Mouse (Mus musculus) neural tube, embryonic 15.5 days (tissue): ENCODE data around the gene Maml2. TPM values are rescaled to one million over a fixed set of nuclear protein-coding genes. Genes with fewer than 3 reads are reported as not detected.
A peak's percentile ranks its signal among the peaks of the same experiment; 100 is the strongest.

Source experiments
- ATAC-seq: fragments of 200-750 bp; cut with Nextera tagmentation; 2 replicates; pipeline ENCODE4 v1.8.0; 2017; ENCODE audit warnings: mild to moderate bottlenecking, moderate TSS enrichment, moderate library complexity; ENCODE audit not compliant: low FRiP score
- H3K27ac ChIP-seq: fragments of 300-500 bp; sonication (generic); replicated peaks from 2 replicates; pipeline ENCODE4 v1.5.1; 2015; ENCODE audit warnings: mild to moderate bottlenecking, inconsistent platforms
- H3K27me3 ChIP-seq: fragments of 300-500 bp; sonication (generic); replicated peaks from 2 replicates; pipeline ENCODE4 v1.6.1; 2015; ENCODE audit warnings: inconsistent platforms
- H3K36me3 ChIP-seq: fragments of 300-500 bp; sonication (generic); 2 replicates; pipeline ENCODE4 v1.6.1; 2015; ENCODE audit warnings: inconsistent platforms
- H3K4me1 ChIP-seq: fragments of 300-500 bp; sonication (generic); 2 replicates; pipeline ENCODE4 v1.6.1; 2015; ENCODE audit warnings: inconsistent platforms
- H3K4me2 ChIP-seq: fragments of 300-500 bp; sonication (generic); 2 replicates; pipeline ENCODE4 v1.6.1; 2015; ENCODE audit warnings: inconsistent platforms, mild to moderate bottlenecking, moderate library complexity
- H3K4me3 ChIP-seq: fragments of 300-500 bp; sonication (generic); replicated peaks from 2 replicates; pipeline ENCODE4 v1.5.1; 2015; ENCODE audit warnings: mild to moderate bottlenecking, inconsistent platforms
- H3K9ac ChIP-seq: fragments of 300-500 bp; sonication (generic); replicated peaks from 2 replicates; pipeline ENCODE4 v1.6.1; 2015; ENCODE audit warnings: mild to moderate bottlenecking, inconsistent platforms
- H3K9me3 ChIP-seq: fragments of 300-500 bp; sonication (generic); replicated peaks from 2 replicates; pipeline ENCODE4 v1.6.1; 2016; ENCODE audit warnings: inconsistent platforms
- WGBS: fragments of 180-500 bp; shearing (Covaris S2); methylation state at CpG from one replicate; pipeline ENCODE4 v1.1.7; 2015; ENCODE audit warnings: mixed read lengths; 5-methylcytosine and 5-hydroxymethylcytosine counted together
- polyA plus RNA-seq: library from polyadenylated mRNA; unstranded; fragments of >200 nt; fragmentation: Nextera tagmentation; extraction: Ambion mirVana; gene quantifications from 2 replicates; pipeline ENCODE4 v1.2.1, GENCODE M21; 2015

Gene Maml2
- polyA plus RNA-seq, 1 experiment from 2014 or later: 12.0 TPM

GRCm38 (mm10) chr9:13611561-13611960, 313.8 kb downstream of the Maml2 start:
- 51% methylated on average over 3 of the region's 3 CpGs for WGBS
- no peak overlapping the region for H3K9ac ChIP-seq
- no peak overlapping the region for H3K4me2 ChIP-seq
- H3K9me3 ChIP-seq: no peaks in the 10 kb centered on the region
- no peak for ATAC-seq
- H3K27ac ChIP-seq: no peak overlapping the region
- no peaks in the 10 kb centered on the region for H3K36me3 ChIP-seq
- no peak overlapping the region for H3K4me3 ChIP-seq
- no peaks in the 10 kb centered on the region for H3K27me3 ChIP-seq
- peaks cover 24% of the 10 kb centered on the region for H3K4me1 ChIP-seq

GRCm38 (mm10) chr9:13612371-13612770, 314.6 kb downstream of the Maml2 start:
- peaks cover 32% of the 10 kb centered on the region for H3K4me1 ChIP-seq

GRCm38 (mm10) chr9:13613325-13614268, 315.8 kb downstream of the Maml2 start:
- Histone ChIP-seq H3K9ac (no peak overlapping the region), H3K4me2 (no peak overlapping the region; the same call in 1 of the 2 replicates)
- 33% methylated on average over 8 of the region's 8 CpGs for WGBS

More at GRCm38 (mm10) chr9:13612371-13612770, 314.6 kb downstream of the Maml2 start:
- 57% methylated on average over 8 of the region's 8 CpGs for WGBS
- 0 out of 2 replicates have a peak overlapping the region, but pooled peaks have one; percentile 43 for H3K27ac ChIP-seq
- no peaks in the 10 kb centered on the region for H3K27me3 ChIP-seq
- no peak overlapping the region for H3K9ac ChIP-seq
- H3K4me2 ChIP-seq: no peak overlapping the region
- H3K36me3 ChIP-seq: no peaks in the 10 kb centered on the region
- no peaks in the 10 kb centered on the region for H3K9me3 ChIP-seq
- ATAC-seq: no peak
- H3K4me3 ChIP-seq: no peak overlapping the region

GRCm38 (mm10) chr9:13616383-13617009, 318.7 kb downstream of the Maml2 start:
- H3K9me3 ChIP-seq: no peaks in the 10 kb centered on the region
- ATAC-seq: no peak

More at GRCm38 (mm10) chr9:13613325-13614268, 315.8 kb downstream of the Maml2 start:
- H3K27ac ChIP-seq: peak overlapping the region; percentile 43
- H3K4me3 ChIP-seq: no peak overlapping the region
- H3K27me3 ChIP-seq: no peaks in the 10 kb centered on the region
- H3K9me3 ChIP-seq: no peaks in the 10 kb centered on the region
- no peaks in the 10 kb centered on the region for H3K36me3 ChIP-seq
- H3K4me1 ChIP-seq: peaks cover 32% of the 10 kb centered on the region
- peak; percentile 66 for ATAC-seq

GRCm38 (mm10) chr9:13620794-13621193, 323.0 kb downstream of the Maml2 start:
- no peaks in the 10 kb centered on the region for H3K9me3 ChIP-seq
- peaks cover 15% of the 10 kb centered on the region for H3K4me1 ChIP-seq
- 0 out of 2 replicates have a peak overlapping the region, but pooled peaks have one; percentile 28 for H3K27ac ChIP-seq
- 0 out of 2 replicates have a peak, but pooled peaks have one; percentile 20 for ATAC-seq
- no peak overlapping the region for H3K9ac ChIP-seq
- H3K4me2 ChIP-seq: no peak overlapping the region
- H3K36me3 ChIP-seq: peaks cover 5% of the 10 kb centered on the region; the same call in 1 of the 2 replicates
- no peaks in the 10 kb centered on the region for H3K27me3 ChIP-seq
- H3K4me3 ChIP-seq: no peak overlapping the region
- 74% methylated on average over 6 of the region's 6 CpGs for WGBS

More at GRCm38 (mm10) chr9:13616383-13617009, 318.7 kb downstream of the Maml2 start:
- H3K9ac ChIP-seq: no peak overlapping the region
- peak overlapping the region; percentile 72 for H3K27ac ChIP-seq
- 19% methylated on average over 5 of the region's 5 CpGs for WGBS
- no peaks in the 10 kb centered on the region for H3K27me3 ChIP-seq
- peaks cover 5% of the 10 kb centered on the region; the same call in 1 of the 2 replicates for H3K36me3 ChIP-seq
- no peak overlapping the region for H3K4me3 ChIP-seq
- H3K4me1 ChIP-seq: peaks cover 32% of the 10 kb centered on the region
- H3K4me2 ChIP-seq: no peak overlapping the region

GRCm38 (mm10) chr9:13621941-13622340, 324.2 kb downstream of the Maml2 start:
- no peak overlapping the region for H3K9ac ChIP-seq
- no peaks in the 10 kb centered on the region for H3K27me3 ChIP-seq
- H3K36me3 ChIP-seq: peaks cover 5% of the 10 kb centered on the region; the same call in 1 of the 2 replicates
- ATAC-seq: no peak
- H3K4me2 ChIP-seq: no peak overlapping the region
- H3K4me1 ChIP-seq: peaks cover 10% of the 10 kb centered on the region
- WGBS: 89% methylated on average over 3 of the region's 3 CpGs
- no peaks in the 10 kb centered on the region for H3K9me3 ChIP-seq
- H3K27ac ChIP-seq: no peak overlapping the region
- H3K4me3 ChIP-seq: no peak overlapping the region

GRCm38 (mm10) chr9:13622426-13622825, 324.7 kb downstream of the Maml2 start:
- H3K9ac ChIP-seq: no peak overlapping the region
- H3K4me2 ChIP-seq: no peak overlapping the region
- no peaks in the 10 kb centered on the region for H3K27me3 ChIP-seq
- H3K4me1 ChIP-seq: peaks cover 6% of the 10 kb centered on the region; the same call in 1 of the 2 replicates
- no peaks in the 10 kb centered on the region for H3K9me3 ChIP-seq
- H3K4me3 ChIP-seq: no peak overlapping the region
- no peak overlapping the region for H3K27ac ChIP-seq
- WGBS: 91% methylated on average over 5 of the region's 5 CpGs
- H3K36me3 ChIP-seq: peaks cover 5% of the 10 kb centered on the region; the same call in 1 of the 2 replicates
- ATAC-seq: no peak

GRCm38 (mm10) chr9:13623892-13624422, 326.2 kb downstream of the Maml2 start:
- WGBS: 98% methylated on average over 3 of the region's 3 CpGs
- Histone ChIP-seq H3K27ac (no peak overlapping the region), H3K9ac (no peak overlapping the region), H3K4me1 (peaks cover 6% of the 10 kb centered on the region; the same call in 1 of the 2 replicates), H3K36me3 (peaks cover 5% of the 10 kb centered on the region; the same call in 1 of the 2 replicates), H3K27me3 (no peaks in the 10 kb centered on the region), H3K4me2 (no peak overlapping the region), H3K4me3 (no peak overlapping the region), H3K9me3 (no peaks in the 10 kb centered on the region)
- ATAC-seq: no peak

GRCm38 (mm10) chr9:13624780-13625179, 327.0 kb downstream of the Maml2 start:
- no peak overlapping the region for H3K4me2 ChIP-seq
- no peak overlapping the region for H3K4me3 ChIP-seq
- no peaks in the 10 kb centered on the region for H3K27me3 ChIP-seq
- peaks cover 5% of the 10 kb centered on the region; the same call in 1 of the 2 replicates for H3K36me3 ChIP-seq
- no peak overlapping the region for H3K9ac ChIP-seq
- H3K4me1 ChIP-seq: peaks cover 6% of the 10 kb centered on the region; the same call in 1 of the 2 replicates
- H3K27ac ChIP-seq: no peak overlapping the region
- ATAC-seq: no peak
- H3K9me3 ChIP-seq: no peaks in the 10 kb centered on the region
- 96% methylated on average over 1 of the region's 1 CpGs for WGBS

GRCm38 (mm10) chr9:13625215-13625614, 327.5 kb downstream of the Maml2 start:
- WGBS: 98% methylated on average over 3 of the region's 3 CpGs
- Histone ChIP-seq H3K4me3 (no peak overlapping the region), H3K36me3 (peaks cover 2% of the 10 kb centered on the region; the same call in 1 of the 2 replicates), H3K27me3 (no peaks in the 10 kb centered on the region), H3K4me1 (peaks cover 6% of the 10 kb centered on the region; the same call in 1 of the 2 replicates), H3K27ac (no peak overlapping the region), H3K9ac (no peak overlapping the region), H3K4me2 (no peak overlapping the region), H3K9me3 (no peaks in the 10 kb centered on the region)
- no peak for ATAC-seq

- Histone ChIP-seq H3K9me3 (no peaks in the 10 kb centered on the region), H3K4me3 (no peak overlapping the region), H3K4me1 (peaks cover 6% of the 10 kb centered on the region; the same call in 1 of the 2 replicates), H3K27me3 (no peaks in the 10 kb centered on the region), H3K36me3 (no peaks in the 10 kb centered on the region), H3K4me2 (no peak overlapping the region), H3K9ac (no peak overlapping the region), H3K27ac (no peak overlapping the region)
- 28% methylated on average over 3 of the region's 3 CpGs for WGBS
- ATAC-seq: no peak
Observed at GRCm38 (mm10) chr9:13626480-13626879, 328.7 kb downstream of the Maml2 start.
